Mouse (Mus musculus): Measurements from ENCODE around the gene Elovl6.

- TF ChIP-seq POLR2A (IDR thresholded peaks at IDR 0.05; ENCODE audit: borderline replicate concordance, insufficient read depth, low read length), result no peak
- no peak for TF ChIP-seq CTCF (IDR thresholded peaks at IDR 0.05; ENCODE audit: borderline replicate concordance, insufficient read depth, low read depth, low read length)
These were observed 38.8 kb downstream of the Elovl6 start for GRCm38 (mm10) chr3:129570989-129571388.

Measured in cerebellum, adult 2 months (tissue).